Mouse (Mus musculus): ENCODE data around the gene Foxn3. TPM values are rescaled to one million over a fixed set of nuclear protein-coding genes. Genes with fewer than 3 reads are reported as not detected.

Foxn3 gene
- polyA plus RNA-seq, 1 experiment: 71.3 TPM

- Histone ChIP-seq H3K36me3 (ENCODE audit: control insufficient read depth, insufficient read depth, low read length) (no peaks in the 10 kb centered on the region), H3K4me3 (ENCODE audit: control insufficient read depth, insufficient read depth, low read length) (no peak overlapping the region), H3K27me3 (ENCODE audit: control insufficient read depth, insufficient read depth, low read length) (no peaks in the 10 kb centered on the region), H3K4me1 (replicated peaks; ENCODE audit: control insufficient read depth, insufficient read depth, low read length) (0 out of 2 replicates have a peak, but pooled peaks cover under 1% of the 10 kb centered on the region), H3K27ac (ENCODE audit: control insufficient read depth, insufficient read depth, low read length) (no peak overlapping the region)
- TF ChIP-seq CTCF (IDR thresholded peaks at IDR 0.05; ENCODE audit: borderline replicate concordance, control insufficient read depth, extremely low read depth, insufficient read depth, low read length, poor library complexity) (no peak), POLR2A (IDR thresholded peaks at IDR 0.05; ENCODE audit: control insufficient read depth, extremely low read depth, insufficient read depth, low read length, poor library complexity) (no peak)
- DNase-seq: no peak
- 98% methylated on average over 14 of the region's 14 CpGs for WGBS
Observed at GRCm38 (mm10) chr12:99426207-99426916, 137.0 kb downstream of the Foxn3 start.

GRCm38 (mm10) chr12:99419396-99419760, 144.0 kb downstream of the Foxn3 start:
- Histone ChIP-seq H3K27ac (ENCODE audit: control insufficient read depth, insufficient read depth, low read length) (no peak overlapping the region), H3K36me3 (ENCODE audit: control insufficient read depth, insufficient read depth, low read length) (no peaks in the 10 kb centered on the region), H3K4me3 (ENCODE audit: control insufficient read depth, insufficient read depth, low read length) (no peak overlapping the region), H3K27me3 (ENCODE audit: control insufficient read depth, insufficient read depth, low read length) (no peaks in the 10 kb centered on the region), H3K4me1 (replicated peaks; ENCODE audit: control insufficient read depth, insufficient read depth, low read length) (0 out of 2 replicates have a peak, but pooled peaks cover 6% of the 10 kb centered on the region)
- 91% methylated on average over 2 of the region's 2 CpGs for whole genome bisulfite sequencing
- no peak for DNase-seq
- TF ChIP-seq POLR2A (IDR thresholded peaks at IDR 0.05; ENCODE audit: control insufficient read depth, extremely low read depth, insufficient read depth, low read length, poor library complexity) (no peak), CTCF (IDR thresholded peaks at IDR 0.05; ENCODE audit: borderline replicate concordance, control insufficient read depth, extremely low read depth, insufficient read depth, low read length, poor library complexity) (no peak)

GRCm38 (mm10) chr12:99418476-99419395, 144.6 kb downstream of the Foxn3 start:
- no peaks in the 10 kb centered on the region for H3K36me3 ChIP-seq (ENCODE audit: control insufficient read depth, insufficient read depth, low read length)
- H3K27ac ChIP-seq (ENCODE audit: control insufficient read depth, insufficient read depth, low read length): no peak overlapping the region
- WGBS: 77% methylated on average over 7 of the region's 7 CpGs
- DNase-seq: no peak
- 0 out of 2 replicates have a peak, but pooled peaks cover 6% of the 10 kb centered on the region for H3K4me1 ChIP-seq (replicated peaks; ENCODE audit: control insufficient read depth, insufficient read depth, low read length)
- no peak overlapping the region for H3K4me3 ChIP-seq (ENCODE audit: control insufficient read depth, insufficient read depth, low read length)
- H3K27me3 ChIP-seq (ENCODE audit: control insufficient read depth, insufficient read depth, low read length): no peaks in the 10 kb centered on the region
- TF ChIP-seq CTCF (IDR thresholded peaks at IDR 0.05; ENCODE audit: borderline replicate concordance, control insufficient read depth, extremely low read depth, insufficient read depth, low read length, poor library complexity): no peak
- no peak for TF ChIP-seq POLR2A (IDR thresholded peaks at IDR 0.05; ENCODE audit: control insufficient read depth, extremely low read depth, insufficient read depth, low read length, poor library complexity)

- Histone ChIP-seq H3K36me3 (ENCODE audit: control insufficient read depth, insufficient read depth, low read length) (no peaks in the 10 kb centered on the region), H3K4me3 (ENCODE audit: control insufficient read depth, insufficient read depth, low read length) (no peak overlapping the region), H3K27me3 (ENCODE audit: control insufficient read depth, insufficient read depth, low read length) (no peaks in the 10 kb centered on the region), H3K4me1 (replicated peaks; ENCODE audit: control insufficient read depth, insufficient read depth, low read length) (0 out of 2 replicates have a peak, but pooled peaks cover 6% of the 10 kb centered on the region), H3K27ac (ENCODE audit: control insufficient read depth, insufficient read depth, low read length) (no peak overlapping the region)
- WGBS: 93% methylated on average over 9 of the region's 9 CpGs
- no peak for DNase-seq
- TF ChIP-seq CTCF (IDR thresholded peaks at IDR 0.05; ENCODE audit: borderline replicate concordance, control insufficient read depth, extremely low read depth, insufficient read depth, low read length, poor library complexity): no peak
- TF ChIP-seq POLR2A (IDR thresholded peaks at IDR 0.05; ENCODE audit: control insufficient read depth, extremely low read depth, insufficient read depth, low read length, poor library complexity): no peak
Observed at GRCm38 (mm10) chr12:99417885-99418284, 145.5 kb downstream of the Foxn3 start.

- 97% methylated on average over 5 of the region's 5 CpGs for WGBS
- TF ChIP-seq CTCF (IDR thresholded peaks at IDR 0.05; ENCODE audit: borderline replicate concordance, control insufficient read depth, extremely low read depth, insufficient read depth, low read length, poor library complexity) (no peak), POLR2A (IDR thresholded peaks at IDR 0.05; ENCODE audit: control insufficient read depth, extremely low read depth, insufficient read depth, low read length, poor library complexity) (no peak)
- 0 out of 2 replicates have a peak, but pooled peaks cover 6% of the 10 kb centered on the region for H3K4me1 ChIP-seq (replicated peaks; ENCODE audit: control insufficient read depth, insufficient read depth, low read length)
Observed at GRCm38 (mm10) chr12:99415538-99415937, 147.8 kb downstream of the Foxn3 start.

GRCm38 (mm10) chr12:99412496-99412895, 150.9 kb downstream of the Foxn3 start:
- Histone ChIP-seq H3K4me1 (replicated peaks; ENCODE audit: control insufficient read depth, insufficient read depth, low read length) (peaks cover 4% of the 10 kb centered on the region; the same call in 1 of the 2 replicates), H3K27me3 (ENCODE audit: control insufficient read depth, insufficient read depth, low read length) (no peaks in the 10 kb centered on the region), H3K4me3 (ENCODE audit: control insufficient read depth, insufficient read depth, low read length) (no peak overlapping the region), H3K27ac (ENCODE audit: control insufficient read depth, insufficient read depth, low read length) (no peak overlapping the region), H3K36me3 (ENCODE audit: control insufficient read depth, insufficient read depth, low read length) (no peaks in the 10 kb centered on the region)
- 98% methylated on average over 3 of the region's 3 CpGs for WGBS
- TF ChIP-seq POLR2A (IDR thresholded peaks at IDR 0.05; ENCODE audit: control insufficient read depth, extremely low read depth, insufficient read depth, low read length, poor library complexity): no peak
- TF ChIP-seq CTCF (IDR thresholded peaks at IDR 0.05; ENCODE audit: borderline replicate concordance, control insufficient read depth, extremely low read depth, insufficient read depth, low read length, poor library complexity): no peak
- no peak for DNase-seq

More at GRCm38 (mm10) chr12:99415538-99415937, 147.8 kb downstream of the Foxn3 start:
- Histone ChIP-seq H3K36me3 (ENCODE audit: control insufficient read depth, insufficient read depth, low read length) (no peaks in the 10 kb centered on the region), H3K4me3 (ENCODE audit: control insufficient read depth, insufficient read depth, low read length) (no peak overlapping the region), H3K27ac (ENCODE audit: control insufficient read depth, insufficient read depth, low read length) (no peak overlapping the region), H3K27me3 (ENCODE audit: control insufficient read depth, insufficient read depth, low read length) (no peaks in the 10 kb centered on the region)
- no peak for DNase-seq

Data from thymus, adult 2 months (tissue).